Mouse (Mus musculus) limb, embryonic 14.5 days (tissue): ENCODE results near the gene Crtap. TPM values are rescaled to one million over a fixed set of nuclear protein-coding genes. Genes with fewer than 3 reads are reported as not detected.

Experiments used
- ATAC-seq: fragments of 200-750 bp; cut with Nextera tagmentation; 2 replicates; pipeline ENCODE4 v1.8.0; 2017; ENCODE audit warnings: low read depth, moderate number of reproducible peaks, moderate TSS enrichment; ENCODE audit not compliant: low FRiP score
- DNase-seq: peaks from one replicate; pipeline ENCODE4 v3.0.0-alpha.2; 2015; ENCODE audit warnings: low spot score
- H3K27ac ChIP-seq: fragments of 300-500 bp; sonication (generic); replicated peaks from 2 replicates; pipeline ENCODE4 v1.5.1; 2014; ENCODE audit warnings: low read depth, mild to moderate bottlenecking, low read length, moderate library complexity, mixed read lengths
- H3K27me3 ChIP-seq: fragments of 300-500 bp; sonication (generic); 2 replicates; pipeline ENCODE4 v1.6.1; 2014; ENCODE audit warnings: low read length, mixed read lengths; ENCODE audit not compliant: control insufficient read depth, insufficient read depth
- H3K36me3 ChIP-seq: fragments of 300-500 bp; sonication (generic); 2 replicates; pipeline ENCODE4 v1.6.1; 2014; ENCODE audit warnings: mild to moderate bottlenecking, low read length, moderate library complexity, mixed read lengths; ENCODE audit not compliant: control insufficient read depth, insufficient read depth
- H3K4me1 ChIP-seq: fragments of 300-500 bp; sonication (generic); 2 replicates; pipeline ENCODE4 v1.6.1; 2014; ENCODE audit warnings: antibody characterized with exemption, low read length, mixed read lengths; ENCODE audit not compliant: control insufficient read depth, insufficient read depth
- H3K4me2 ChIP-seq: fragments of 300-500 bp; sonication (generic); replicated peaks from 2 replicates; pipeline ENCODE4 v1.6.1; 2014; ENCODE audit warnings: low read depth, mild to moderate bottlenecking, low read length, moderate library complexity; ENCODE audit not compliant: severe bottlenecking
- H3K4me3 ChIP-seq: fragments of 300-500 bp; sonication (generic); replicated peaks from 2 replicates; pipeline ENCODE4 v1.5.1; 2014; ENCODE audit warnings: low read length
- H3K9ac ChIP-seq: fragments of 300-500 bp; sonication (generic); 2 replicates; pipeline ENCODE4 v1.6.1; 2014; ENCODE audit warnings: mild to moderate bottlenecking, low read depth, low read length, moderate library complexity; ENCODE audit not compliant: severe bottlenecking
- H3K9me3 ChIP-seq: fragments of 300-500 bp; sonication (generic); 2 replicates; pipeline ENCODE4 v1.6.1; 2016; ENCODE audit warnings: low read length; ENCODE audit not compliant: control insufficient read depth
- POLR2A ChIP-seq: fragments of 200-500 bp; IDR thresholded peaks from 2 replicates; pipeline ENCODE4 v1.8.0; 2012; ENCODE audit warnings: inconsistent platforms, mild to moderate bottlenecking, moderate library complexity, borderline replicate concordance; ENCODE audit not compliant: insufficient read depth, insufficient read length; ENCODE audit errors: extremely low read depth
- WGBS: fragments of 180-500 bp; shearing (Covaris S2); extraction: QIAGEN DNeasy Blood & Tissue Kit; methylation state at CpG from one replicate; pipeline ENCODE4 v1.1.7; 2014; 5-methylcytosine and 5-hydroxymethylcytosine counted together
- polyA plus RNA-seq, 2 experiments: library from polyadenylated mRNA; depleted of rRNA in 1 of 2; stranded (reverse) in 1 of 2; unstranded in 1 of 2; fragments of >200 nt; fragmentation: Nextera tagmentation in 1 of 2; extraction: Ambion mirVana in 1 of 2; gene quantifications; 2 replicates each; pipeline versions ENCODE4 v1.2.1 to v1.2.3; 2012 to 2014

Crtap gene
- polyA plus RNA-seq, 2 experiments = 221 to 242 TPM

GRCm38 (mm10) chr9:114416646-114417517, 26.4 kb upstream of the Crtap start:
- ATAC-seq = no peak
- Histone ChIP-seq H3K4me2 (no peak overlapping the region), H3K9me3 (no peaks in the 10 kb centered on the region), H3K9ac (no peak overlapping the region), H3K36me3 (0 out of 2 replicates have a peak, but pooled peaks cover 2% of the 10 kb centered on the region), H3K4me3 (no peak overlapping the region), H3K27me3 (no peaks in the 10 kb centered on the region), H3K4me1 (no peaks in the 10 kb centered on the region), H3K27ac (no peak overlapping the region)
- WGBS = 89% methylated on average over 21 of the region's 21 CpGs
- no peak for TF ChIP-seq POLR2A
- DNase-seq = no peak

- H3K4me1 ChIP-seq = no peaks in the 10 kb centered on the region
- peak; percentile 62 for ATAC-seq
- H3K9me3 ChIP-seq = no peaks in the 10 kb centered on the region
- 18% methylated on average over 11 of the region's 11 CpGs for WGBS
- no peak for TF ChIP-seq POLR2A
- no peak overlapping the region for H3K4me2 ChIP-seq
- H3K9ac ChIP-seq = no peak overlapping the region
- peak; percentile 72 for DNase-seq
- H3K36me3 ChIP-seq = peaks cover 11% of the 10 kb centered on the region; the same call in 1 of the 2 replicates
- H3K4me3 ChIP-seq = no peak overlapping the region
- no peaks in the 10 kb centered on the region for H3K27me3 ChIP-seq
- no peak overlapping the region for H3K27ac ChIP-seq
Observed at GRCm38 (mm10) chr9:114415701-114416100, 25.2 kb upstream of the Crtap start.

- WGBS = 83% methylated on average over 12 of the region's 12 CpGs
- H3K27ac ChIP-seq = no peak overlapping the region
- H3K36me3 ChIP-seq = peaks cover 25% of the 10 kb centered on the region
- TF ChIP-seq POLR2A = no peak
- no peaks in the 10 kb centered on the region for H3K4me1 ChIP-seq
- H3K4me2 ChIP-seq = no peak overlapping the region
- H3K9me3 ChIP-seq = no peaks in the 10 kb centered on the region
- no peak for DNase-seq
- no peaks in the 10 kb centered on the region for H3K27me3 ChIP-seq
- ATAC-seq = no peak
- no peak overlapping the region for H3K9ac ChIP-seq
- no peak overlapping the region for H3K4me3 ChIP-seq
Observed at GRCm38 (mm10) chr9:114413866-114414265, 23.4 kb upstream of the Crtap start.

- no peak overlapping the region for H3K27ac ChIP-seq
- ATAC-seq (no peak), DNase-seq (no peak)
- TF ChIP-seq POLR2A = no peak
- H3K4me2 ChIP-seq = no peak overlapping the region
- no peaks in the 10 kb centered on the region for H3K9me3 ChIP-seq
- H3K27me3 ChIP-seq = no peaks in the 10 kb centered on the region
- no peaks in the 10 kb centered on the region for H3K4me1 ChIP-seq
- peaks cover 37% of the 10 kb centered on the region for H3K36me3 ChIP-seq
- no peak overlapping the region for H3K9ac ChIP-seq
- WGBS = 88% methylated on average over 9 of the region's 9 CpGs
- no peak overlapping the region for H3K4me3 ChIP-seq
Observed at GRCm38 (mm10) chr9:114412406-114412805, 21.9 kb upstream of the Crtap start.

- Histone ChIP-seq H3K36me3 (peaks cover 39% of the 10 kb centered on the region), H3K9ac (no peak overlapping the region), H3K27me3 (no peaks in the 10 kb centered on the region), H3K9me3 (no peaks in the 10 kb centered on the region), H3K4me1 (no peaks in the 10 kb centered on the region), H3K27ac (no peak overlapping the region), H3K4me2 (no peak overlapping the region), H3K4me3 (no peak overlapping the region)
- no peak for DNase-seq
- no peak for TF ChIP-seq POLR2A
- 89% methylated on average over 5 of the region's 5 CpGs for WGBS
- no peak for ATAC-seq
Observed at GRCm38 (mm10) chr9:114411295-114411694, 20.8 kb upstream of the Crtap start.
